Mouse (Mus musculus): ENCODE measurements around the gene Mrps7.

The Mrps7 gene

GRCm38 (mm10) chr11:115634109-115634508, 30.4 kb downstream of the Mrps7 start:
- H3K36me3 ChIP-seq (ENCODE audit: insufficient read depth, low read length), result no peaks in the 10 kb centered on the region
- TF ChIP-seq NANOG (IDR thresholded peaks at IDR 0.05; ENCODE audit: borderline replicate concordance, low read length), result no peak
- no peak for TF ChIP-seq CTCF (conservative IDR thresholded peaks at IDR 0.05; ENCODE audit: low read length)
- no peak for TF ChIP-seq POU5F1 (IDR thresholded peaks at IDR 0.05; ENCODE audit: borderline replicate concordance, low read length)
- H3K4me1 ChIP-seq (replicated peaks; ENCODE audit: low read depth, low read length), result peaks cover 83% of the 10 kb centered on the region
- H3K4me3 ChIP-seq (replicated peaks; ENCODE audit: low read length), result no peak overlapping the region
- no peaks in the 10 kb centered on the region for H3K9me3 ChIP-seq (ENCODE audit: low read length)
- no peaks in the 10 kb centered on the region for H3K27me3 ChIP-seq (ENCODE audit: insufficient read depth, low read length)

DNA sequence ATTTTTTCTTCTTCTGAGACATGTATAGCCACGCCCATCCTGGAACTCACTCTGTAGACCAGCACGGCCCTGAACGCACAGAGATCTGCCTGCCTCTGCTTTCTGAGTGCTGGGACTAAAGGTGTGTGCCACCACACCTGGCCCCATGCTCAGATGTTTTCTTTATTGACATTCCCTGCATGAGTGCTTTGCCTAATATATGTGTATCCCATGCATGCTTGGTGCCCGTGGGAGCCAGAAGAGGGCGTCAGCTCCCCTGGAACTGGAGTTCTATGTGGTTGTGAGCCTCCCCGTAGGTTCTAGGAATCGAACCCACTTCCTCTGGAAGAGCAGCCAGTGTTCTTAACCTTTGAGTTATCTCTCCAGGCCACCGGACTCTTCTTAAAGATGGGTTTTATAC, 31.3 kb downstream of the Mrps7 start:
- TF ChIP-seq CTCF (conservative IDR thresholded peaks at IDR 0.05; ENCODE audit: low read length), result 0 out of 2 replicates have a peak, but pooled peaks have one; percentile 8
- TF ChIP-seq POU5F1 (IDR thresholded peaks at IDR 0.05; ENCODE audit: borderline replicate concordance, low read length), result no peak
- Histone ChIP-seq H3K9me3 (ENCODE audit: low read length) (no peaks in the 10 kb centered on the region), H3K36me3 (ENCODE audit: insufficient read depth, low read length) (no peaks in the 10 kb centered on the region), H3K4me1 (replicated peaks; ENCODE audit: low read depth, low read length) (peaks cover 86% of the 10 kb centered on the region), H3K27me3 (ENCODE audit: insufficient read depth, low read length) (no peaks in the 10 kb centered on the region), H3K4me3 (replicated peaks; ENCODE audit: low read length) (no peak overlapping the region)

GRCm38 (mm10) chr11:115635484-115635883, 31.8 kb downstream of the Mrps7 start:
- no peaks in the 10 kb centered on the region for H3K9me3 ChIP-seq (ENCODE audit: low read length)
- H3K27me3 ChIP-seq (ENCODE audit: insufficient read depth, low read length), result no peaks in the 10 kb centered on the region
- H3K4me3 ChIP-seq (replicated peaks; ENCODE audit: low read length), result no peak overlapping the region
- H3K36me3 ChIP-seq (ENCODE audit: insufficient read depth, low read length), result no peaks in the 10 kb centered on the region
- TF ChIP-seq POU5F1 (IDR thresholded peaks at IDR 0.05; ENCODE audit: borderline replicate concordance, low read length), result no peak
- no peak for TF ChIP-seq NANOG (IDR thresholded peaks at IDR 0.05; ENCODE audit: borderline replicate concordance, low read length)
- no peak for TF ChIP-seq CTCF (conservative IDR thresholded peaks at IDR 0.05; ENCODE audit: low read length)
- H3K4me1 ChIP-seq (replicated peaks; ENCODE audit: low read depth, low read length), result peaks cover 86% of the 10 kb centered on the region

DNA sequence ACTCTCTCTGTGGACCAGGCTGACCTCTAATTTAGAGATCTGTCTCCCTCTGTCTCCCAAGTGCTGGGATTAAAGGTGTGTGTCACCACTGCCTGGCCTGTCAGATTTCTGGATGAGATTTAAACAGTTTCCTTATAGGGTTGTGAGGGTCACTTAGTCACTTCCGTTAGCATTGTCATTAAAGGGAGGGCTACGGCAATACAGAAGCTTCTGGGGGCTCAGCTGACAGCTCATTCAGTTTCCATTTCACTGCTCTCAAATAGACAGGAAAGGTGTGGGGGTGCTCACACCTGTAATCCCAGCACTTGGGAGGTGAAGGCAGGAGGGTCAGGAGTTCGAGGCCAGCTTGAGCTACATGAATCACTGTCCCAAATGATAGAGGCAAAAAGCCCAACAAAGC, 33.2 kb downstream of the Mrps7 start:
- Histone ChIP-seq H3K4me1 (replicated peaks; ENCODE audit: low read depth, low read length) (peaks cover 85% of the 10 kb centered on the region), H3K27me3 (ENCODE audit: insufficient read depth, low read length) (no peaks in the 10 kb centered on the region), H3K4me3 (replicated peaks; ENCODE audit: low read length) (no peak overlapping the region), H3K36me3 (ENCODE audit: insufficient read depth, low read length) (0 out of 2 replicates have a peak, but pooled peaks cover 4% of the 10 kb centered on the region), H3K9me3 (ENCODE audit: low read length) (no peaks in the 10 kb centered on the region)
- no peak for TF ChIP-seq POU5F1 (IDR thresholded peaks at IDR 0.05; ENCODE audit: borderline replicate concordance, low read length)
- TF ChIP-seq CTCF (conservative IDR thresholded peaks at IDR 0.05; ENCODE audit: low read length), result no peak
- no peak for TF ChIP-seq NANOG (IDR thresholded peaks at IDR 0.05; ENCODE audit: borderline replicate concordance, low read length)

DNA sequence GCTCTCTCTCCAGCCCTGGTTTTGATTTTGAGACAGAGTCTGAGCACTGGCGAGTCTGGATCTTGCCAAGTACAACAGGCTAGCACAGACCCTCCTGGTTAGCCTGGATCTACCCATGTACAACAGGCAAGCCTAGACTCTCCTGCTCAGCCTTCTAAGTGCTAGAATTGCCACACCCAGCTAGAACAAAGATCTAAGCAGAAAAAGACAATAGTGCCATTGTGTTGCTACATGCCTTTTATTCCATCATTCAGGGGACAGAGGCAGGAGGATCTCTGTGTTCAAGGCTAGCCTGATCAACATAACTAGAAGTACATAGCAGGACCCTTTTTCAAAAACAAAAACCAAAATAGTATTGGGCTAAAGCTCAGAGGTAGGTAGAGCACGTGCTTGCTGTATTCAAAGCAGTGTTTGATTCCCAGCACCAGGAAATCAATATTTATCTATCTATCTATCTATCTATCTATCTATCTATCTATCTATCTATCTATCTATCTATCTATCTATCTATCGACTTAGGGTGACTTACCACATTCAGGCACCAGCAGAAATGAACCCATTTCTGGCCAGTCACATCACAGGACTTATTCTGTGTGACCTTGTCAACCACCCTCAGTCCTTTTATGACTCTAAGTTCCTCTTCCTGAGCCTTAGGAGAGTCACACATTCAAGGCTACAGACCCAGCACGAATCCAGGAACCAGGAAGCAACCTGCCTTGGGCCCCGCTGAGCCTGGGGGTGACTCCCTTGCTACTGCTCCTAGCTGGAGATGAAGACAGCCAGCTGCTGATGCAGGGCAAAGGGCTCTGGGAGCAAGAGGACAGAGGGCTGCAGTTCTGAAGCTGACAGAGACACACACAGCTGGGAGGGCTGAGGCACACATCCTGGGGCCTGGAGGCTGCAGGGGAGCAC, 35.0 kb downstream of the Mrps7 start:
- Histone ChIP-seq H3K36me3 (ENCODE audit: insufficient read depth, low read length) (peaks cover 11% of the 10 kb centered on the region; the same call in 1 of the 2 replicates), H3K4me3 (replicated peaks; ENCODE audit: low read length) (peak overlapping the region; percentile 39; the same call in 1 of the 2 replicates), H3K27me3 (ENCODE audit: insufficient read depth, low read length) (no peaks in the 10 kb centered on the region), H3K4me1 (replicated peaks; ENCODE audit: low read depth, low read length) (peaks cover 87% of the 10 kb centered on the region), H3K9me3 (ENCODE audit: low read length) (no peaks in the 10 kb centered on the region)
- TF ChIP-seq POU5F1 (IDR thresholded peaks at IDR 0.05; ENCODE audit: borderline replicate concordance, low read length) (no peak), NANOG (IDR thresholded peaks at IDR 0.05; ENCODE audit: borderline replicate concordance, low read length) (peak; percentile 71; the same call in 1 of the 2 replicates), CTCF (conservative IDR thresholded peaks at IDR 0.05; ENCODE audit: low read length) (no peak)

DNA sequence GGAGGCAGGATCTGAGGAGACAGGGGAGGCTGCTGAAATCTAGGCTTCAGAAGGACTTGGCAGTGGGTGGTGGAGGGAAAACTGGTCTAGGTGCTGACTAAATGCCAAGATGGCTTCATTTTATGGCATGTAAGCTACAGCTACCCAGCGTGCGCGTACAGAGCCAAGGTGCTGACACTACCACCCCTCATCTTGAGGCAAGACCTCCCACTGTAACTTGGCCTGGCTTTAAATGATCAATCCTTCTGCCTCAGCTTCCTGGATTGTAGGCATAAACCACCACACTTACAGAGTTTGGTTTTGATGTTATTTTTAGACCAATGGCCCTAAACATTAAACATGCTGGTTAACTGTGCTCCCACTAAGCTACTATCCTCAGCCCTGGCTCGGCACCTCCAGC, 35.8 kb downstream of the Mrps7 start:
- H3K27me3 ChIP-seq (ENCODE audit: insufficient read depth, low read length), result no peaks in the 10 kb centered on the region
- peaks cover 87% of the 10 kb centered on the region for H3K4me1 ChIP-seq (replicated peaks; ENCODE audit: low read depth, low read length)
- H3K4me3 ChIP-seq (replicated peaks; ENCODE audit: low read length), result peak overlapping the region; percentile 39; the same call in 1 of the 2 replicates
- no peak for TF ChIP-seq POU5F1 (IDR thresholded peaks at IDR 0.05; ENCODE audit: borderline replicate concordance, low read length)
- no peak for TF ChIP-seq NANOG (IDR thresholded peaks at IDR 0.05; ENCODE audit: borderline replicate concordance, low read length)
- H3K36me3 ChIP-seq (ENCODE audit: insufficient read depth, low read length), result peaks cover 15% of the 10 kb centered on the region; the same call in 1 of the 2 replicates
- H3K9me3 ChIP-seq (ENCODE audit: low read length), result no peaks in the 10 kb centered on the region

GRCm38 (mm10) chr11:115640311-115640828, 36.6 kb downstream of the Mrps7 start:
- Histone ChIP-seq H3K36me3 (ENCODE audit: insufficient read depth, low read length) (peaks cover 23% of the 10 kb centered on the region), H3K4me1 (replicated peaks; ENCODE audit: low read depth, low read length) (peaks cover 87% of the 10 kb centered on the region), H3K27me3 (ENCODE audit: insufficient read depth, low read length) (no peaks in the 10 kb centered on the region), H3K4me3 (replicated peaks; ENCODE audit: low read length) (no peak overlapping the region), H3K9me3 (ENCODE audit: low read length) (no peaks in the 10 kb centered on the region)
- TF ChIP-seq CTCF (conservative IDR thresholded peaks at IDR 0.05; ENCODE audit: low read length), result no peak
- no peak for TF ChIP-seq POU5F1 (IDR thresholded peaks at IDR 0.05; ENCODE audit: borderline replicate concordance, low read length)
- no peak for TF ChIP-seq NANOG (IDR thresholded peaks at IDR 0.05; ENCODE audit: borderline replicate concordance, low read length)

GRCm38 (mm10) chr11:115640978-115641663, 37.4 kb downstream of the Mrps7 start:
- peak overlapping the region; percentile 45 for H3K4me3 ChIP-seq (replicated peaks; ENCODE audit: low read length)
- no peaks in the 10 kb centered on the region for H3K9me3 ChIP-seq (ENCODE audit: low read length)
- H3K4me1 ChIP-seq (replicated peaks; ENCODE audit: low read depth, low read length), result peaks cover 91% of the 10 kb centered on the region
- peaks cover 31% of the 10 kb centered on the region for H3K36me3 ChIP-seq (ENCODE audit: insufficient read depth, low read length)
- TF ChIP-seq NANOG (IDR thresholded peaks at IDR 0.05; ENCODE audit: borderline replicate concordance, low read length) (0 out of 2 replicates have a peak, but pooled peaks have one; percentile 4), CTCF (conservative IDR thresholded peaks at IDR 0.05; ENCODE audit: low read length) (no peak)
- no peaks in the 10 kb centered on the region for H3K27me3 ChIP-seq (ENCODE audit: insufficient read depth, low read length)
